Mouse (Mus musculus): ENCODE measurements around the gene Fignl1.

DNA sequence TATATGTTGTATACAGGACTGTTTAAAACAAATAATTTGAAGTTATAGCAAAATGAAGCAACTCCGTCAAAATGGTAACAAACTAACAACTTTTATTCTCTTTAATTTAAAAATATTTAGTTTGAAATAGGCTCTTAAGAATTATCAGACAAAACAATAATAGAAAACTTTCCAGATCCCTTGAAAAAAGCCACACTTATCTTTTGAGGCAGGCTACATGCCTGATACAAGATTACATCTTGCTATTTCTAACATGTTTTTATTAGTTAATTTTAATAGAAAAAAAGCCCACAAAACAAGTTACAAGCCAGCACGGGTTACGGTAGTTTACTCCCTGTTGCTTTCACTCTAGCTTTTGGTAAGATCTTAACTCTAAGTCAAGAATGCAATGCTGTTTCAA lies 8.5 kb downstream of the Fignl1 start:
- TF ChIP-seq EP300 (IDR thresholded peaks at IDR 0.05; ENCODE audit: insufficient read depth, low read depth, low read length): no peak
- TF ChIP-seq CTCF (IDR thresholded peaks at IDR 0.05): no peak
- TF ChIP-seq POLR2A (IDR thresholded peaks at IDR 0.05; ENCODE audit: insufficient read depth, low read depth, low read length): no peak
